Mouse (Mus musculus) adrenal gland, adult 18-20 months (tissue): Measurements from ENCODE around the gene Trpv1. TPM values are rescaled to one million over a fixed set of nuclear protein-coding genes. Genes with fewer than 3 reads are reported as not detected.

Experiments
- total RNA-seq, 2 experiments: library from RNA; stranded (reverse); gene quantifications; 1 replicate in 1 of 2; 2 replicates in 1 of 2; pipeline ENCODE4 v1.2.3; 2021

Gene Trpv1
- total RNA-seq, 2 experiments from 2014 or later = 0.27 to 0.80 TPM

Other genes with a start within 250 kb of the Trpv1 start
- gene P2rx1, start 235.2 kb upstream of the Trpv1 start, total RNA-seq = under 1 TPM; 0.56 to 0.83 TPM
- 1 to 10 TPM; 2.5 to 4.5 TPM for gene Camkk1, start 215.3 kb upstream of the Trpv1 start, total RNA-seq
- 10 to 100 TPM in 1 of 2 experiments, 1 to 10 TPM in 1; 9.2 to 10.5 TPM for gene Ncbp3, start 186.5 kb upstream of the Trpv1 start, total RNA-seq
- 1 to 10 TPM in 1 of 2 experiments, under 1 TPM in 1; 0.33 to 1.1 TPM for gene Itgae, start 143.7 kb upstream of the Trpv1 start, total RNA-seq
- under 1 TPM; 0.13 to 0.46 TPM for gene Haspin, start 96.0 kb upstream of the Trpv1 start, total RNA-seq
- gene P2rx5, start 73.9 kb upstream of the Trpv1 start, total RNA-seq = 10 to 100 TPM in 1 of 2 experiments, 1 to 10 TPM in 1; 4.6 to 19.3 TPM
- gene Emc6, start 57.3 kb upstream of the Trpv1 start, total RNA-seq = 10 to 100 TPM; 77.7 to 94.3 TPM
- gene Tax1bp3, start 57.2 kb upstream of the Trpv1 start, total RNA-seq = 10 to 100 TPM; 70.0 to 91.8 TPM
- gene Ctns, start 35.2 kb upstream of the Trpv1 start, total RNA-seq = 10 to 100 TPM; 16.5 to 18.8 TPM
- 10 to 100 TPM in 1 of 2 experiments, 1 to 10 TPM in 1; 7.1 to 11.7 TPM for gene Shpk, start 34.8 kb upstream of the Trpv1 start, total RNA-seq
- gene Trpv3, start 33.1 kb downstream of the Trpv1 start, total RNA-seq = under 1 TPM; 0.10 to 0.16 TPM
- 10 to 100 TPM in 1 of 2 experiments, 1 to 10 TPM in 1; 9.9 to 26.6 TPM for gene Aspa, start 95.3 kb downstream of the Trpv1 start, total RNA-seq
- gene Gm49340, start 95.4 kb downstream of the Trpv1 start, total RNA-seq = not detected
- gene Spata22, start 95.4 kb downstream of the Trpv1 start, total RNA-seq = 1 to 10 TPM in 1 of 2 experiments, under 1 TPM in 1; 0.96 to 1.0 TPM
- not detected for gene Olfr20, start 116.5 kb downstream of the Trpv1 start, total RNA-seq
- gene Olfr376, start 137.0 kb downstream of the Trpv1 start, total RNA-seq = not detected
- gene Olfr1, start 165.3 kb downstream of the Trpv1 start, total RNA-seq = not detected
- not detected for gene Olfr378, start 194.2 kb downstream of the Trpv1 start, total RNA-seq
- gene Olfr380, start 223.2 kb downstream of the Trpv1 start, total RNA-seq = not detected